Mouse (Mus musculus): ENCODE results near the gene Nefh.
A peak's percentile ranks its signal among the peaks of the same experiment; 100 is the strongest.

Nefh gene

DNA sequence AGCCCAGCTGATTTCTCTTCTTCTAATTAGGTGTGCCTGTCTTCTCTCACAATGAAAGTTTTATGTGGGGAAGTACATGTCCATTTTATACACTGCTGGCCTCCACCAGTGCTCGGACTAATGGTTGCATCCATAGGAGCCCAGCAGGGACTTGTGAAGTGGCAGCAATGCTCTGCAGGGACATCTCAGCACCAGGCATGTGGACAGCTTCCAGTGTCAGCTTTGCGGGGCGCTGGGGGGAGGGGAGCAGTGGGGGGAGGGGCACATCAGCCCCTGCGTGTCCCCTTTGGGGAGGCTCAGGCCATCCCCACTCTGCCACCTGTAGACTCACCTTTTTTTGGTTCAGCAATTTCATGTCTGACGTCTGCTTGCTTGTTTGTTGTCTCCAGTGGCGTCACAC, 5.5 kb upstream of the Nefh start:
- no peak for DNase-seq (ENCODE audit: extremely low spot score, low spot score)

GRCm38 (mm10) chr11:4949256-4950044, 1.6 kb upstream of the Nefh start:
- peak; percentile 90 for DNase-seq (ENCODE audit: extremely low spot score, low spot score)

- no peak for DNase-seq (ENCODE audit: extremely low spot score, low spot score)
Measured at GRCm38 (mm10) chr11:4948792-4949191, 928 bp upstream of the Nefh start.

GRCm38 (mm10) chr11:4946947-4947812, 684 bp downstream of the Nefh start:
- peak; percentile 62 for DNase-seq (ENCODE audit: extremely low spot score, low spot score)

DNA sequence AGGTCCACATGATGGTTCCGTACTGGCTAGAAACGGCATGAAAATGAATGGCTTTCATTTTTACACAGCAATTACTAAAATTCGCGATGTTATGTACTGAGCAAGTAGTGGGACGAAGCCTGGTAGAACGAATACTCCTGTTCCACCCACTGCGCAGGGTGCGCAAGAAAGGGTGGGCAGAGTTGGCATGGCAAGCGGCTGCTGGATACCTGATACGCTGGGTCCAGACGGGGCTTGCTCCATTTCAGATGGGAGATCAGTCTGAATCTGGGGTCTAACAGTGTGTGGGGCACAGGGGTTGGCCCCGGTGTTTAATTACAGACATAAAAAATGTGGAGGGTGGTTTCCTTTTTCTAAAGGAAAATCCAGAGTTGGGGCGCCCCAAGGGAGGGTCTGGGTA, 1.3 kb downstream of the Nefh start:
- no peak for DNase-seq (ENCODE audit: extremely low spot score, low spot score)

DNA sequence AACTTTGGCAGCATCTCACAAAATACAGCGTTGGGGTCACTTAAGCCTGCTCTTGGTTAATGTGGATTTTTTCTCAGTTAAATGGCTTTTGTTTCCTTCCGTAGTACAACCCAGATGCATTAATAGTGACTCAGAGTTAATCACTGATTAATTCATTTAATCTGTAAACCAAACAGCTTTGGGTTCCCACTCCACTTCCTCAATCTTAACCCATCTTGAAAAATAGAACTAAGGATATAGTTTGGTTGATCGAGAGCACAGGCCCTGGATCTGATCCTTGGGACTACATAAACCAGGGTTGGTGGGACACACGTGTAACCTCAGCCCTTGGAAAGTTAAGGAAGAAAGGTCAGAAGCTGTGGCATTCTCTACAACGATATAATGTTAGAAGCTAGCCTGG, 11.6 kb downstream of the Nefh start:
- no peak for DNase-seq (ENCODE audit: extremely low spot score, low spot score)

- no peak for DNase-seq (ENCODE audit: extremely low spot score, low spot score)
Measured at GRCm38 (mm10) chr11:4931009-4931601, 16.8 kb downstream of the Nefh start.

DNA sequence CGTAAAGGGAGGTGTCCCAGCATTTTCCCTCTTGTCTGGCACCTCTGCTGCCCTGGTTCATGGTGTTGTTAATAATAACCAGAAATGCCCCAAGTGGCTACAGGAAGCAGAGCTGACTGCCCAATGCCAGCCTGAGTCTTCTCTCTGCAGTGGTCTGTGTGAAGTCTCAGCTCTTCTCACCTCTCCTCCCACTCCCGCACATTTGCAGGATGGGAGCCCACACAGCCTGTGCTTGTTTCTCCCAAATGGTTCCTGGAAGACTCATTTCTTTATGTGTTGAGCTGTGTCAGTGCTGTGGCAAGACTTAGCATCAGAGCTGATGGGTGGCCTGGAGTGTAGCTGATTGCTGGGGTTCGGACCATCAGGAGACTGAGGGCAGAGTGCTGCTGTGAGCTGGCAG, 20.6 kb downstream of the Nefh start:
- no peak for DNase-seq (ENCODE audit: extremely low spot score, low spot score)

- DNase-seq (ENCODE audit: extremely low spot score, low spot score): no peak
Measured at GRCm38 (mm10) chr11:4921751-4922150, 26.1 kb downstream of the Nefh start.

DNA sequence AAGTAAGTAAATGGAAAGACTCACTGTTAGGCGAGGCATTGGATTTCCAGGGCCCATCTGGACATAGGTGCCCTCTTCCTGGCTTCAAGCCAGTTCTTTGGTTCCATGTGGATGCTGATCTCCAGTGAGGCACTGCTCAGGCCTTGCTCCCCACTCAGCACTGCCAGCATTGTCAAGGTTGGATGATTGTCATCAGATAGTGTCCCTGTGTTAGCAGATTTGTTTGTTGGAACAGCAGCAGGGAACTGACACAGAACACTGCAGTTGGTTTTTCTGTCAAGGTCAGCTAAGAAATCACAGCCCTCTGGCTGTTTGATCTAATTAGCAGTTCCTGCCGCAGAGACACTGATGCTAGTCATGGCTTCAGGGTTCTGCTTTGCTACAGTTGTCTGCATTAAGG, 26.6 kb downstream of the Nefh start:
- DNase-seq (ENCODE audit: extremely low spot score, low spot score): no peak

- peak; percentile 60 for DNase-seq (ENCODE audit: extremely low spot score, low spot score)
Measured at GRCm38 (mm10) chr11:4916068-4916467, 31.8 kb downstream of the Nefh start.

- DNase-seq (ENCODE audit: extremely low spot score, low spot score): no peak
Measured at GRCm38 (mm10) chr11:4906231-4906630, 41.6 kb downstream of the Nefh start.

GRCm38 (mm10) chr11:4901956-4902355, 45.9 kb downstream of the Nefh start:
- DNase-seq (ENCODE audit: extremely low spot score, low spot score): no peak

DNA sequence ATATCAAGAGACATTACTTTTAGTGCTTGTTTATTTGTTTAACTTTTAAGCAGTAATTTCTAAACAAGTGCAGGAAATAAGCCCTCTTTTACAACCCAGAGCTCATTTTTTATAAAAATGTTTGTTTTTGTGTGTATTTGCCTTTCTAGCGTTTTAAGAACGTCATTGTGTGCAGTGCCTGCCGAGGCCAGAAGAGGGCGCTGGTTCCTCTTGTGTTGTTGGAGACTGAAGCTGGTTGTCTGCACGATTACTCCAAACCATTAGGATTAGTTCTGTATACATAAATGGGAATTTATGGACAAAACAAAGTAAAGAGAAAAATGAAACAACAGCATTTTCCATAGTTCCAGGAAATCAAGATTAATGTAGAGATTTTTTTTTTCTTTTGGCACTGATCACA, 47.4 kb downstream of the Nefh start:
- no peak for DNase-seq (ENCODE audit: extremely low spot score, low spot score)

- peak; percentile 89 for DNase-seq (ENCODE audit: extremely low spot score, low spot score)
Measured at GRCm38 (mm10) chr11:4894848-4895816, 52.7 kb downstream of the Nefh start, which contains the start of gene Thoc5. Gene Thoc5, plus strand, starts transcription at chr11:4895320.
